In the genomic region with DNA sequence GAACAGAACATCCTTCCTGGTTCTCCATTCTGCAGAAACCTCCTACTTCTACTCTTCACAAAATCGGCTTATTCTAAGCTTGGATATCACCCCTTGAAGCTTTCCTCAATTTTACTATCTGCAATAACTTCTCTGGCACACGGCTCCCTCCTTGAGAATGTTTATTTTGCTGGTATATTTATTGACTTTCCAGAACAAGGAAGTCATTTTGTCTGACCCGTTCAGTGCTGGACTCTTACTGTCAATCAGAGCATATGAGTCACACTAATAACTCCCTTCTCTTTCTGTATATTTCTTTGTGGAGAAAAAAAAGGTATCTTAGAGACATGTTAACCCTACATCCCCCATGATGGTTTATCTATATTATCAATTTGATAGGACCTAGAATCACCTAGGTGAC, we compare ENCODE assay signal across 9 mouse cellular contexts.
"Had no signal": no experiment of that assay in that cellular context is flagged by ENCODE, and none has a peak within 500 bp of the region (broad histone marks: within the 10 kb centered on the region; RNA-seq: fewer than 3 reads in every experiment).

No protein-coding gene starts in this region.

- H3K36me3 ChIP-seq: limb, embryonic 13.5 days; neural tube, embryonic 12.5 days had no signal

- H3K9ac ChIP-seq: limb, embryonic 13.5 days; liver, embryonic 14.5 days; neural tube, embryonic 12.5 days had no signal

- H3K27me3 ChIP-seq: limb, embryonic 13.5 days; neural tube, embryonic 12.5 days had no signal

- H3K9me3 ChIP-seq: limb, embryonic 13.5 days; neural tube, embryonic 12.5 days had no signal

- DNase-seq: kidney, adult 18-20 months; left cerebral cortex, postnatal 4 days; lung, adult 18-20 months; midbrain, embryonic 14.5 days; thymus, adult 2 months; thymus, postnatal 25 days had no signal

- H3K4me1 ChIP-seq: limb, embryonic 13.5 days had no signal

- H3K4me2 ChIP-seq: limb, embryonic 13.5 days; neural tube, embryonic 12.5 days had no signal

- H3K4me3 ChIP-seq: limb, embryonic 13.5 days; neural tube, embryonic 12.5 days had no signal

- H3K27ac ChIP-seq: limb, embryonic 13.5 days; liver, embryonic 14.5 days; neural tube, embryonic 12.5 days had no signal
